Mouse (Mus musculus) small intestine, adult 2 months (tissue): ENCODE results near the gene Gm17087.

Experiments
- CTCF ChIP-seq: fragments of 200-500 bp; IDR thresholded peaks from 2 replicates; pipeline ENCODE4 v1.5.1; 2012; ENCODE audit warnings: low read depth, mild to moderate bottlenecking, control low read depth, inconsistent platforms, low read length, moderate library complexity, mixed read lengths; ENCODE audit not compliant: insufficient replicate concordance, insufficient read length; ENCODE audit errors: extremely low read depth
- POLR2A ChIP-seq: fragments of 200-500 bp; IDR thresholded peaks from 2 replicates; pipeline ENCODE4 v1.6.1; 2012; ENCODE audit warnings: low read depth, mild to moderate bottlenecking, control low read depth, inconsistent platforms, low read length, moderate library complexity

DNA sequence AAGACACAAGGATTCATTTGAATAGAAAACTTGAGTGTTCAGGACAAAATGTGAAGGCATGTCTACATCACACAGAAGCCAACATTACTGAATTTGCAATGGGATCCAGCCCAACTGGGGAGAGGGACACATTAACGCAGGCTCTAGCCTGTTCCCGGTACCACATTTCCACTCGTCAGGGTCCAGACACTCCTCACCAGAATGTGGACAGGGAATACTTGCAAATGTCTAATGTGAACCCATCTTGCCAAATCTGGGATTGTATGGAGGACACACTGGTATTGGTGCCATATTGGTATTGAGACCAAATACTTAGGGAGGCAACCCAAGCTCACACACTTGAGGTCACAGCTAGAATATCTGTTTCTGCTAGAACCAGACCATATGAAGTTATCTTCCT lies 36.2 kb upstream of the Gm17087 start:
- TF ChIP-seq CTCF, result no peak
- TF ChIP-seq POLR2A, result no peak
